Mouse (Mus musculus) liver, embryonic 12.5 days (tissue): Measurements from ENCODE around the gene Tmem41b. TPM values are rescaled to one million over a fixed set of nuclear protein-coding genes. Genes with fewer than 3 reads are reported as not detected.
"Not testable (repeated sequence)": the region's sequence is repeated elsewhere in the genome, so short reads cannot be mapped to it uniquely, and the experiment has no call there.

ENCODE experiments used
- ATAC-seq: fragments of 200-750 bp; cut with Nextera tagmentation; 2 replicates; pipeline ENCODE4 v1.8.0; 2017; ENCODE audit warnings: moderate number of reproducible peaks, mild to moderate bottlenecking, moderate library complexity
- H3K27ac ChIP-seq: fragments of 300-500 bp; sonication (generic); 2 replicates; pipeline ENCODE4 v1.5.1; 2016; ENCODE audit warnings: mild to moderate bottlenecking
- H3K27me3 ChIP-seq: fragments of 300-500 bp; sonication (generic); replicated peaks from 2 replicates; pipeline ENCODE4 v1.6.1; 2016; ENCODE audit warnings: mild to moderate bottlenecking, moderate library complexity
- H3K36me3 ChIP-seq: fragments of 300-500 bp; sonication (generic); 2 replicates; pipeline ENCODE4 v1.6.1; 2016; ENCODE audit warnings: mild to moderate bottlenecking, moderate library complexity
- H3K4me1 ChIP-seq: fragments of 300-500 bp; sonication (generic); 2 replicates; pipeline ENCODE4 v1.6.1; 2016
- H3K4me2 ChIP-seq: fragments of 300-500 bp; sonication (generic); 2 replicates; pipeline ENCODE4 v1.6.1; 2016; ENCODE audit warnings: mild to moderate bottlenecking, moderate library complexity
- H3K4me3 ChIP-seq: fragments of 300-500 bp; sonication (generic); 2 replicates; pipeline ENCODE4 v1.5.1; 2016; ENCODE audit warnings: mild to moderate bottlenecking, moderate library complexity
- H3K9ac ChIP-seq: fragments of 300-500 bp; sonication (generic); 2 replicates; pipeline ENCODE4 v1.6.1; 2016; ENCODE audit warnings: mild to moderate bottlenecking, moderate library complexity
- H3K9me3 ChIP-seq: fragments of 300-500 bp; sonication (generic); replicated peaks from 2 replicates; pipeline ENCODE4 v1.6.1; 2016; ENCODE audit warnings: mild to moderate bottlenecking, moderate library complexity
- WGBS: fragments of 180-500 bp; shearing (Covaris S2); methylation state at CpG from one replicate; pipeline ENCODE4 v1.1.7; 2016; ENCODE audit not compliant: insufficient replicate concordance; 5-methylcytosine and 5-hydroxymethylcytosine counted together
- polyA plus RNA-seq: library from polyadenylated mRNA; unstranded; fragments of >200 nt; fragmentation: Nextera tagmentation; extraction: Ambion mirVana; gene quantifications from 2 replicates; pipeline ENCODE4 v1.2.1, GENCODE M21; 2016

Tmem41b gene
- polyA plus RNA-seq, 1 experiment from 2014 or later, result 47.4 TPM

DNA sequence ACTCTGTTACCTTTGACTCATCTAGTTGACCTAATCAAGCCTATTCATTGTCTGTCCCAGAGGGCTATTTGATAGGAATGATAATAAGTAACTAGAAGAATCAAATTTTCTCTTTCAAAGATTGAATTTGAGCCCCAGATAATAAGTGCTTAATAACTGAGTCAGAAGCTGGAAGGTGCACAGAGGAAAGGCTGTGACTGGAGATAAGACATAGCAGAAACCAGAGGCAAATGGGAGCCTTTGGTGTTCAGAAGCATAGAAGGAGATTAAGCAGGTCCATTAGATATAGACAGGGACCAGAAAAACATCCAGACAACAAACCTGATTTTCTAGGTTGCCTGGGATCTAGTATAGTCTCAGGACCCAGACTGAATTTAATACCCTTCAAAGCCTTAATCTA is 19.2 kb upstream of the Tmem41b start:
- Histone ChIP-seq H3K36me3 (no peaks in the 10 kb centered on the region), H3K9me3 (no peaks in the 10 kb centered on the region), H3K4me3 (no peak overlapping the region), H3K27ac (no peak overlapping the region), H3K4me1 (peaks cover 15% of the 10 kb centered on the region), H3K9ac (no peak overlapping the region), H3K27me3 (peaks cover 27% of the 10 kb centered on the region), H3K4me2 (no peak overlapping the region)
- no peak for ATAC-seq

DNA sequence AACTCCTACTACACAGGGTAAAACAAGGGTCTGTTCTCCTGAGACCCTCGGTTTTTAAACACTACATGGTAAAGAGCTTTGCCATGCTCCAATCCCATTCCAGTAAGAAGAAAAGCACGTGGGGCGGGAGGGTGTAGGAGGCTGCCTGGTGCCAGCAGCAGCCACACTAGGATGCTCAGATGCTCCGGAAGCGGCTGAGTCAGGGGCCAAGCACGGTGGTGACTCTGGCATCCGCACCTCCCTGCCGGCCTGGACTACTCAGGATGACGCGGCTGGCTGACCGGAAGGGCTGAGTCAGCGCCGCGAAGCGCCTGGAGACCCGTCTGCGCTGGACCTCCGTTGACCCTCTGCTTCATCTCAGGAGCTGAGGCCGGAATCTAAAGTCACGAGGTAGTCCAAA is 16.2 kb upstream of the Tmem41b start:
- Histone ChIP-seq H3K27me3 (peaks cover 27% of the 10 kb centered on the region), H3K9me3 (no peaks in the 10 kb centered on the region), H3K4me3 (no peak overlapping the region), H3K36me3 (no peaks in the 10 kb centered on the region), H3K4me2 (peak overlapping the region; percentile 42), H3K9ac (no peak overlapping the region), H3K4me1 (peaks cover 6% of the 10 kb centered on the region), H3K27ac (no peak overlapping the region)
- WGBS, result 10% methylated on average over 20 of the region's 20 CpGs
- ATAC-seq, result peak; percentile 47; the same call in 1 of the 2 replicates

DNA sequence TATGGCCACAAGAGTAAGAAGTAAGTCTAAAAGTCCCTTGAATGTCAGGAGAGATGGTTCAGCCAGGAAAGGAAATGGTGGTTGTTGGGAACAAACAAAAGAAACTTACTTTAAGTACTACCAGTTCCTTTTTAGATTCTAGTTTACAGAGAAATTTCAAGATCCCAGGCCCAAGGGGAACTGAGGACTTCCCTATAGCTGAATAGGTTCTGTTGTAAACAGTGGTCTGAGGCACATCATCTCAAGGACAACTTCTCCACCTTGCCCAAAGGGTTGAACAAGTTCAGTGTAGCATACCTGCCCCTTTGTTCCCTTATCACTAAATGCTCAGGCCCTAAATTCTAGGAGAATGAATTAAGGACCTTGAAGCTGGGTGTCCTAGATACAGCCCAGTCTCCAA is 15.4 kb upstream of the Tmem41b start:
- H3K4me3 ChIP-seq, result no peak overlapping the region
- H3K9me3 ChIP-seq, result no peaks in the 10 kb centered on the region
- no peak overlapping the region for H3K27ac ChIP-seq
- peaks cover 6% of the 10 kb centered on the region for H3K4me1 ChIP-seq
- H3K4me2 ChIP-seq, result no peak overlapping the region
- no peaks in the 10 kb centered on the region for H3K36me3 ChIP-seq
- no peak for ATAC-seq
- H3K27me3 ChIP-seq, result peaks cover 27% of the 10 kb centered on the region
- H3K9ac ChIP-seq, result no peak overlapping the region

DNA sequence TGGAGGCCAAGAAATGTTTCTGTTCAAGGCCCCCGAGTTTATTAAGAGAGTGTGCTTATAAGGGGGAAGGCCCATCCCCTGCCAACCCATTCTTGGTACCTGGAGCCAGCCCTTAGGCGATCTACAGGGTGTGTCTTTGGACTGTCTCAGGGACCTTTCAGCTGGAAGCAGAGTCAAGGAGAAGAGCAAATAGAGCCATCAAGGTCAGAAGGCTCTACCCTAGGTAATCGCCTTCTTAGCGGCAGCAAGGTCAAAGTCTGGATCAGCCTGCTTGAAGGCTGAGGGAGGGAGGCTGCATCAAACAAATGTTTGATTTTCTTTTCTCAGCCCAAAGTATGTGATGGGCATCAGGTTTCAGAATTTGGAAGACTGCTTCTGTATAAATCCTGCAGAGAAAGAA is 11.7 kb upstream of the Tmem41b start:
- H3K27ac ChIP-seq, result no peak overlapping the region
- H3K36me3 ChIP-seq, result no peaks in the 10 kb centered on the region
- WGBS, result 71% methylated on average over 4 of the region's 4 CpGs
- H3K9ac ChIP-seq, result no peak overlapping the region
- H3K27me3 ChIP-seq, result peaks cover 19% of the 10 kb centered on the region
- H3K4me2 ChIP-seq, result no peak overlapping the region
- no peak for ATAC-seq
- no peak overlapping the region for H3K4me3 ChIP-seq
- peaks cover 6% of the 10 kb centered on the region for H3K4me1 ChIP-seq
- H3K9me3 ChIP-seq, result no peaks in the 10 kb centered on the region

DNA sequence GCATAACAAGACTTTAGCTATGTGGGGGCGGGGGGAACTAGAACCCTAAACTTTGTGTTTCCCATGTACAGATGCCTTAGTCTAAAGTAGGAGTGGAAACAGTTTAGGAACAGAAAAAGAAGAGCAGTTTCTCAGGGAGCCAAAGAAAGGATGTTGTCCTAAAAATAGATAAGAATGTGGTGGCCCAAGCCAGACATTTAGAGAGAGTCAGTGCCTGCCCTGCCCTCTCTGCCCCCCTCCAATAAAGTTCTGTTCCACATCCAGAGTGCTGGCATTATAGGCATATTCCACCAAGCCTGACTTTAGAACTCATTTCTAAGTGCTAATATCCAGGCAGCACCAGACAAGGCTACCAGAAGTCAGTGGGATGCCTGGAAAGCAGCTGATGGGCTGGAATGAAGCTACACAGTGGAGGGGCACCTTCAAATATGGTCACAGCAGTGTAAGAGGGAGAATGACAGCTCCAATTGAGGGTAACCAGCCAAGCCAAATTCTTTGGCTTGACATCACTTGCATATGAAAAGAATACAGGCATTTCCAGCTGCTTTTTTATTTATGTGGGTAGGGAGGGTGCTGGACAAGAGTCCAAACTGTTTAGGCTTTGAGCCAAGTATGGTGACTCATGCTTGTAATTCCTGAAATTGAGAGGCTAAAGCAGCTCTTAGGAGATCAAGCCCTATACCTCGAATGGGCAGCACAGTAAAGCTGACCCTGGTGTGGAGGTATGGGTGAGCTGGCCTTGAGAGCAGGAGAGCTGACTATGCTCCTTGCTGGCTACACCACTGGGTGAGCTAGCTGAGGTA is 6.6 kb upstream of the Tmem41b start:
- WGBS, result 55% methylated on average over 2 of the region's 2 CpGs
- no peak overlapping the region for H3K4me2 ChIP-seq
- H3K9me3 ChIP-seq, result no peaks in the 10 kb centered on the region
- H3K9ac ChIP-seq, result no peak overlapping the region
- no peaks in the 10 kb centered on the region for H3K27me3 ChIP-seq
- H3K4me1 ChIP-seq, result no peaks in the 10 kb centered on the region
- H3K4me3 ChIP-seq, result no peak overlapping the region
- no peak overlapping the region for H3K27ac ChIP-seq
- no peak for ATAC-seq
- H3K36me3 ChIP-seq, result no peaks in the 10 kb centered on the region

DNA sequence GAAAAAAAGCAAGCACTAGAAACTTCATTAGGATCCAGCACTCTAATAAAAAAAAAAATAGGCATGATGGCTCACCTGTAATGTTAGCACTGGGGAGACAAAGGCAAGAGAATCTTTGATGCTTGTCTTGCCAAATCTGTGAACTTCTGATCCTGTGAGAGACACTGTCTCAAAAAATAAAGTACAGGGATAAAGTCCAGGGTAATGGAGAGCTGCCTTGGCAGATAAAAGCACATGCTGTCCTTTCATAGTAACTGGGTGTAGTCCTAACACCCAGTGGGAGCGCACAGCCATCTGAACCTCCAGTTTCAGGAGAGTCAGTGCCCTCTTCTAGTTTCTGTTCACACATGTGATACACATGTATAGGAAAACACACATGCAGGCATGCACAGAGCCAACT is 4.6 kb upstream of the Tmem41b start:
- Histone ChIP-seq H3K4me2 (no peak overlapping the region), H3K27ac (no peak overlapping the region), H3K36me3 (no peaks in the 10 kb centered on the region), H3K9ac (no peak overlapping the region), H3K27me3 (no peaks in the 10 kb centered on the region), H3K9me3 (no peaks in the 10 kb centered on the region), H3K4me1 (peaks cover 6% of the 10 kb centered on the region), H3K4me3 (no peak overlapping the region)
- ATAC-seq, result no peak
- 71% methylated on average over 1 of the region's 1 CpGs for WGBS

DNA sequence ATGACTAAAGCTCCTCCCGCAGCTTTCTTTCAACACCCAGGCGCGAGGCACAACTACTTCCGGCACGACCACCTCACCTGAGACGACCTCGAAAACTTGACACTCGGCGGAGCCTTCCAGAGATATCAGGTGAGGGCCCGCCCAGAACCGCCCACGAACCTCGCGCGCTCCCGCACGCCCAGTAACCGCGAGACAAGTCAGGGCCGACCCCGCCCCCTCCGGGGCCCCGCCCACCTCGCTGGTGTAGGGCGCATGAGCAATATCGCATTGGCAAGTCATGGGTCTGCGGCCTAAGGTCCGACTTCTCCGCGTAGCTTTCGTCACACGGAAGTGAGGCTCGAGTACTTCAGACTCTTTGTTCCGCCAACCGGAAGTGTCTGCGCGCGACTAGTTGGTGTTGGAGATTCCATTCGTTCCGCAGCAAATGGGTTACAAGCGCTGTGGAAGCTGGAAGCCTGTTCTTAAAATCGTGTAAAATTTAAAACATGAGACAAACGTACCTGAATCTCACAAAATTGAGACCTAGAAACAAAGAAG is 528 bp downstream of the Tmem41b start:
- H3K27ac ChIP-seq, result peak overlapping the region; percentile 86
- peak overlapping the region; percentile 71 for H3K4me3 ChIP-seq
- H3K36me3 ChIP-seq, result peaks cover 26% of the 10 kb centered on the region
- peak overlapping the region; percentile 82 for H3K4me2 ChIP-seq
- H3K9ac ChIP-seq, result peak overlapping the region; percentile 81
- H3K4me1 ChIP-seq, result peaks cover 29% of the 10 kb centered on the region
- 1% methylated on average over 43 of the region's 43 CpGs for WGBS
- H3K9me3 ChIP-seq, result no peaks in the 10 kb centered on the region
- H3K27me3 ChIP-seq, result no peaks in the 10 kb centered on the region
- peak; percentile 99 for ATAC-seq

DNA sequence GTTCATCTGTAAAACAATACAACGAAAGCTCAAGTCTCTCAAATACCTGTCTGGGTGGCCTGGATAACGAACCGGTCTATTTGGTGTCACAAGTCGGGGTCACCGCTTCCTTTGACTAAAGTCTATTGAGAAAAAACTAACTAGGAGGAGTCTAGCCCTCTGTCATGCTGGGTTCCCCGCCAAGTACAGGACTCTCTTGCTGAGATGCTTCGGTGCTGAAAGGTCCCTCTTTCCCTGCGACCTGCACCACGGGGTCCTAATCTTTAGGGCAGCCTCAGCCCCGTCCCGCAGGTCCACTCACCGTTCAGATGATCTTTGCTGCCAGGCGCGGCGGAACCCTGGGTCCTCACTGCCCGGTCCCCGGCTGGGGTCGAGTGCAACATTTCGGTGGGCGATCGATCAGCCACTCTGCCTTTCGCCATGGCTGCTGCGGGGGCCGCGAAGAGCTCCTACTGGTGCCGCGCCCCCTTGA is 1.0 kb downstream of the Tmem41b start:
- Histone ChIP-seq H3K4me3 (peak overlapping the region; percentile 71), H3K36me3 (peaks cover 28% of the 10 kb centered on the region), H3K9ac (peak overlapping the region; percentile 81), H3K27me3 (no peaks in the 10 kb centered on the region), H3K4me2 (peak overlapping the region; percentile 82), H3K9me3 (no peaks in the 10 kb centered on the region), H3K27ac (peak overlapping the region; percentile 86), H3K4me1 (peaks cover 29% of the 10 kb centered on the region)
- ATAC-seq, result peak; percentile 33
- under 1% methylated on average over 27 of the region's 27 CpGs for WGBS

DNA sequence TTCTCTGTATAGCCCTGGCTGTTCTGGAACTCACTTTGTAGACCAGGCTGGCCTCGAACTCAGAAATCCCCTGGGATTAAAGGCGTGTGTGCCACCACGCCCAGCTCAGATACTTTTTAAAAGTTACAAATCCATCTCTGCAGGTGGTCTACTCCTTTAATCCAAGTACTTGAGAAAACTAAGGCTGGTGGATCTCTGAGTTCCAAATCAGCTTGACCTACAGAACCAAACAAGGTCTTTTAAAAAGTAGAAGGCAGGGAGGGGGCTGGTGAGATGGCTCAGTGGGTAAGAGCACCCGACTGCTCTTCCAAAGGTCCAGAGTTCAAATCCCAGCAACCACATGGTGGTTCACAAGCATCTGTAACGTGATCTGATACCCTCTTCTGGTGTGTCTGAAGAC is 2.1 kb downstream of the Tmem41b start:
- not testable (repeated sequence) for ATAC-seq
- 77% methylated on average over 5 of the region's 5 CpGs for WGBS
- H3K4me2 ChIP-seq, result peak overlapping the region; percentile 82

DNA sequence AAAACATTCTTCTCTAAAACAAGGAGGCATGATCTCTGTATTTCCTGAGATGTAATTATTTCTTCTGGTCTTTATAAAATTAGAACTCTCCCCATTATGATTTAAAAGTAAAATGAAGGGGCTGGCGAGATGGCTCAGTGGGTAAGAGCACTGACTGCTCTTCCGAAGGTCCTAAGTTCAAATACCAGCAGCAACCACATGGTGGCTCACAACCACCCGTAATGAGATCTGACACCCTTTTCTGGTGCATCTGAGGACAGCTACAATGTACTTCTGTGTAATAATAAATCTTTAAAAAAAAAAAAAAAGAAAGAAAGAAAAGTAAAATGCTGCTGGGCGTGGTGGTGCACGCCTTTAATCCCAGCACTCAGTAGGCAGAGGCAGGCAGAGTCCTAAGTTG is 9.6 kb downstream of the Tmem41b start:
- not testable (repeated sequence) for H3K9ac ChIP-seq, ATAC-seq
- 70% methylated on average over 5 of the region's 5 CpGs for WGBS

More for the DNA sequence above, 2.1 kb downstream of the Tmem41b start:
- H3K36me3 ChIP-seq, result peaks cover 39% of the 10 kb centered on the region
- H3K9me3 ChIP-seq, H3K9ac ChIP-seq, H3K27me3 ChIP-seq, H3K27ac ChIP-seq: not testable (repeated sequence)
- H3K4me1 ChIP-seq, result peaks cover 29% of the 10 kb centered on the region
- H3K4me3 ChIP-seq, result peak overlapping the region; percentile 71; the same call in 1 of the 2 replicates

DNA sequence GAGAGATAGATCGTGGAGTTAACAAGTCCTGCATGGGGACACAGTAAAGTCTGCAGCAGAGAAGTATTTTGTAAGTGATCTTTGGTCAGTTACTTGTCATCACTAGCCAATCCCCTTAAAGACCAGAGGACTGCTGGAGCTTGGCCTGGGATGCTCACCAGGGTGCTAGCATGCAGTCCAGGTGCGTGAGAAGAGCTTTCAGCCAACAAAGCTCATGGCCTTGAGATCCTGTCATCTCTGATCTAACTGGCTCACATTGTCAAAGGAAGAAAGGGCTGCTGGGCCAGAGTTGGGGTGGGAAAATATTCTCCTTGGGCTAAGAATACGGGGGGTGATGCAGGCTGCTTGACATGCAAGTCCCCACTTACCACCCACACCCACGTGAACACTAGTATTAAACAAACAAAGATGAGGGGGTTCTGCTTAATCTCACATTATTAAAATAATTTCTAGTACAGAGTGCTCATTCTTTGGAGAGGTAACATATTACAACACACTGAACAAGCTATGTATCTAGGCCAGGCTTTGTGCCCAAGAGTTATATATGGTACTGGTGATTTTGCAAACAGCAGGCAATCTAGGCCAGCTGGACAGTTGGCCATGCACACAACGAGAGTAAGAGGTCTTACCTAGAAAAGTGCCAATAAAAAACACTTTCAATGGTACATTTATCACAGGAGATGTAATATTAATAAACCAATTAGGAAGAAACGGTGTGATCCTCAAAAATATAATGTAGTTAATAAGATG is 10.6 kb downstream of the Tmem41b start:
- H3K9ac ChIP-seq, result no peak overlapping the region
- ATAC-seq, result no peak
- no peak overlapping the region for H3K4me3 ChIP-seq
- H3K36me3 ChIP-seq, result peaks cover 58% of the 10 kb centered on the region
- WGBS, result 85% methylated on average over 6 of the region's 6 CpGs
- H3K9me3 ChIP-seq, result no peaks in the 10 kb centered on the region
- H3K27ac ChIP-seq, result no peak overlapping the region
- H3K27me3 ChIP-seq, result no peaks in the 10 kb centered on the region
- H3K4me1 ChIP-seq, result no peaks in the 10 kb centered on the region
- no peak overlapping the region for H3K4me2 ChIP-seq

More for the DNA sequence above, 9.6 kb downstream of the Tmem41b start:
- H3K9me3 ChIP-seq, H3K4me1 ChIP-seq, H3K4me2 ChIP-seq, H3K27me3 ChIP-seq, H3K27ac ChIP-seq, H3K4me3 ChIP-seq: not testable (repeated sequence)
- H3K36me3 ChIP-seq, result peaks cover 67% of the 10 kb centered on the region

DNA sequence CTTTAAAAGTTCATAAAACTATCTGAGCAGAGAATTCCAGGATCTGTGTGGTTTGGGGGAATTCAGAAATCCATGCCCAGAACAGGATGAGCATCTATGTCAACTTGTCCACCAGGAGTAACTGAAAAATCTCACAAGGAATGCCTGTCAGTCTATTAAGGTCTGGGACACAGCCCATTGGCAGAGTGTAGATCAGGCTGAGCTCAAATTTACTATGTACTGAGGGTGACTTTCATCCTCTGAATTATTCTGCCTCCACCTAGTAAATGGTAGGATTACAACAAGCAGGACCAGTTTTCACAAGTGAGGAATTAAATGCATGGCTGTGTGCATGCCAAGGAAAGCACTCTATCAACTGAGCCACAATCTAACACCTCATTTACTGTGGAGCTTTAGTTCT is 17.2 kb downstream of the Tmem41b start:
- Histone ChIP-seq H3K27ac (no peak overlapping the region), H3K4me2 (no peak overlapping the region), H3K9ac (no peak overlapping the region), H3K4me3 (no peak overlapping the region), H3K9me3 (no peaks in the 10 kb centered on the region), H3K4me1 (no peaks in the 10 kb centered on the region; the same call in 1 of the 2 replicates), H3K36me3 (peaks cover 7% of the 10 kb centered on the region), H3K27me3 (no peaks in the 10 kb centered on the region)
- ATAC-seq, result no peak
